Comparison of ENCODE assay signal across 24 mouse cellular contexts in genomic region chr15:77166225-77166732, GRCm38 (mm10).
A peak's percentile ranks its signal among the peaks of the same experiment; 100 is the strongest.
DNase-seq lines count a peak whose midpoint lies in the region; ATAC-seq and TF ChIP-seq lines count a peak whose summit lies in the region.
"Had no signal": no experiment of that assay in that cellular context is flagged by ENCODE, and none has a peak within 500 bp of the region (broad histone marks: within the 10 kb centered on the region; RNA-seq: fewer than 3 reads in every experiment).

No protein-coding gene starts in this region.

- no peak for ATAC-seq in hindbrain, postnatal 0 days
- 0 out of 2 replicates have a peak, but pooled peaks have one; percentile 17 for ATAC-seq in intestine, embryonic 16.5 days
- ATAC-seq in stomach, postnatal 0 days (ENCODE audit: low FRiP score, low TSS enrichment) = no peak

- no peaks in the 10 kb centered on the region for H3K9me3 ChIP-seq in hindbrain, postnatal 0 days (ENCODE audit: low read length)
- no peaks in the 10 kb centered on the region for H3K9me3 ChIP-seq in hindbrain, embryonic 10.5 days
- no peaks in the 10 kb centered on the region for H3K9me3 ChIP-seq in intestine, embryonic 16.5 days (ENCODE audit: control insufficient read depth, low read length)
- H3K9me3 ChIP-seq in stomach, postnatal 0 days (ENCODE audit: control insufficient read depth, low read length) = no peaks in the 10 kb centered on the region
- H3K9me3 ChIP-seq: heart, embryonic 13.5 days; hindbrain, embryonic 12.5 days; limb, embryonic 15.5 days; lung, embryonic 15.5 days had no signal

- H3K27ac ChIP-seq in hindbrain, postnatal 0 days = no peak overlapping the region
- H3K27ac ChIP-seq in hindbrain, embryonic 10.5 days = no peak overlapping the region
- no peak overlapping the region; the same call in 1 of the 2 replicates for H3K27ac ChIP-seq in layer of hippocampus, adult 2 months
- H3K27ac ChIP-seq in intestine, embryonic 16.5 days (ENCODE audit: low read length) = no peak overlapping the region
- H3K27ac ChIP-seq in stomach, postnatal 0 days (replicated peaks) = no peak overlapping the region
- H3K27ac ChIP-seq: heart, embryonic 13.5 days; hindbrain, embryonic 12.5 days; left cerebral cortex, adult 2 months; limb, embryonic 15.5 days; lung, embryonic 15.5 days had no signal

- no peaks in the 10 kb centered on the region for H3K27me3 ChIP-seq in hindbrain, postnatal 0 days (ENCODE audit: insufficient read depth, low read length)
- no peaks in the 10 kb centered on the region for H3K27me3 ChIP-seq in hindbrain, embryonic 10.5 days (ENCODE audit: insufficient read depth, poor library complexity, severe bottlenecking)
- no peaks in the 10 kb centered on the region for H3K27me3 ChIP-seq in intestine, embryonic 16.5 days (replicated peaks; ENCODE audit: control insufficient read depth, insufficient read depth, low read length)
- H3K27me3 ChIP-seq in stomach, postnatal 0 days (ENCODE audit: control insufficient read depth, insufficient read depth, low read length) = no peaks in the 10 kb centered on the region
- H3K27me3 ChIP-seq: heart, embryonic 13.5 days; hindbrain, embryonic 12.5 days; limb, embryonic 15.5 days; lung, embryonic 15.5 days had no signal

- WGBS in hindbrain, postnatal 0 days = 64% methylated on average over 1 of the region's 1 CpGs
- 91% methylated on average over 1 of the region's 1 CpGs for WGBS in hindbrain, embryonic 10.5 days
- WGBS in intestine, embryonic 16.5 days = 31% methylated on average over 1 of the region's 1 CpGs
- WGBS in stomach, postnatal 0 days = 18% methylated on average over 1 of the region's 1 CpGs

- TF ChIP-seq EP300 in stomach, postnatal 0 days (optimal IDR thresholded peaks at IDR 0.05) = no peak

- H3K36me3 ChIP-seq in hindbrain, postnatal 0 days (ENCODE audit: insufficient read depth, low read length) = no peaks in the 10 kb centered on the region
- no peaks in the 10 kb centered on the region for H3K36me3 ChIP-seq in hindbrain, embryonic 10.5 days
- no peaks in the 10 kb centered on the region for H3K36me3 ChIP-seq in intestine, embryonic 16.5 days (ENCODE audit: control insufficient read depth, insufficient read depth, low read length)
- no peaks in the 10 kb centered on the region for H3K36me3 ChIP-seq in stomach, postnatal 0 days (ENCODE audit: control insufficient read depth, insufficient read depth, low read length)
- H3K36me3 ChIP-seq: heart, embryonic 13.5 days; hindbrain, embryonic 12.5 days; limb, embryonic 15.5 days; lung, embryonic 15.5 days had no signal

- no peak overlapping the region for H3K4me3 ChIP-seq in hindbrain, postnatal 0 days (ENCODE audit: low read length)
- H3K4me3 ChIP-seq in hindbrain, embryonic 10.5 days = no peak overlapping the region
- H3K4me3 ChIP-seq in layer of hippocampus, adult 2 months = no peak overlapping the region
- no peak overlapping the region for H3K4me3 ChIP-seq in intestine, embryonic 16.5 days (ENCODE audit: low read length)
- no peak overlapping the region for H3K4me3 ChIP-seq in stomach, postnatal 0 days (ENCODE audit: low read depth, low read length)
- H3K4me3 ChIP-seq: heart, embryonic 13.5 days; hindbrain, embryonic 12.5 days; left cerebral cortex, adult 2 months; limb, embryonic 15.5 days; lung, embryonic 15.5 days had no signal

- DNase-seq in hindbrain, postnatal 0 days (ENCODE audit: low spot score) = no peak
- DNase-seq in hindbrain, embryonic 10.5 days (ENCODE audit: low spot score) = no peak
- DNase-seq in layer of hippocampus, adult 2 months (ENCODE audit: low spot score in 2 of 2) = no peak
- DNase-seq in layer of hippocampus, postnatal 36 days = no peak
- no peak for DNase-seq in stomach, postnatal 0 days (ENCODE audit: low spot score)
- no peak for DNase-seq in left cerebral cortex, adult 9 months (ENCODE audit: low spot score in 2 of 2)
- DNase-seq: adrenal gland, postnatal 36 days; cerebellum, adult 11 months; cerebellum, postnatal 14 days; heart, adult 11 months; heart, postnatal 14 days; kidney, postnatal 4 days; layer of hippocampus, adult 9-11 months; left cerebral cortex, postnatal 4 days; lung, postnatal 4 days; midbrain, embryonic 14.5 days; right cerebral cortex, postnatal 14 days; thymus, postnatal 14 days had no signal

- H3K4me2 ChIP-seq in hindbrain, postnatal 0 days (ENCODE audit: low read depth, low read length) = no peak overlapping the region
- no peak overlapping the region for H3K4me2 ChIP-seq in intestine, embryonic 16.5 days (ENCODE audit: low read depth, low read length)
- H3K4me2 ChIP-seq in stomach, postnatal 0 days (replicated peaks; ENCODE audit: low read depth) = no peak overlapping the region
- H3K4me2 ChIP-seq: heart, embryonic 13.5 days; hindbrain, embryonic 12.5 days; limb, embryonic 15.5 days; lung, embryonic 15.5 days had no signal

- 0 out of 2 replicates have a peak, but pooled peaks have one; percentile 10 for TF ChIP-seq CTCF in hindbrain, postnatal 0 days (IDR thresholded peaks at IDR 0.05; ENCODE audit: low read depth)
- peak; percentile 33 for TF ChIP-seq CTCF in layer of hippocampus, adult 2 months (conservative IDR thresholded peaks at IDR 0.05)
- peak; percentile 52 for TF ChIP-seq CTCF in stomach, postnatal 0 days (IDR thresholded peaks at IDR 0.05; ENCODE audit: low read depth)

- no peak overlapping the region for H3K9ac ChIP-seq in hindbrain, postnatal 0 days (replicated peaks; ENCODE audit: low read length)
- no peak overlapping the region for H3K9ac ChIP-seq in intestine, embryonic 16.5 days (ENCODE audit: low read depth, low read length)
- H3K9ac ChIP-seq in stomach, postnatal 0 days (ENCODE audit: low read length) = no peak overlapping the region
- H3K9ac ChIP-seq: heart, embryonic 13.5 days; hindbrain, embryonic 12.5 days; limb, embryonic 15.5 days; lung, embryonic 15.5 days had no signal

- H3K4me1 ChIP-seq in hindbrain, postnatal 0 days (ENCODE audit: insufficient read depth, low read length) = peaks cover 10% of the 10 kb centered on the region; the same call in 1 of the 2 replicates
- H3K4me1 ChIP-seq in hindbrain, embryonic 10.5 days (replicated peaks) = peaks cover 16% of the 10 kb centered on the region
- peaks cover 36% of the 10 kb centered on the region for H3K4me1 ChIP-seq in intestine, embryonic 16.5 days (ENCODE audit: control insufficient read depth, insufficient read depth, low read length)
- peaks cover 7% of the 10 kb centered on the region for H3K4me1 ChIP-seq in stomach, postnatal 0 days (replicated peaks; ENCODE audit: control insufficient read depth, insufficient read depth)
